Mouse (Mus musculus): ENCODE measurements at regions not wholly inside any gene's neighbourhood (a gene's known extent, or its start where the extent isn't known, plus 50 kb on each side); places are given as distances from the start of the nearest gene placed in this dataset.

GRCm38 (mm10) chr1:90268131-90268691, 64.4 kb downstream of the Ackr3 start:
- no peak for DNase-seq

GRCm38 (mm10) chr1:90268951-90269350, 65.2 kb downstream of the Ackr3 start:
- DNase-seq, result no peak

- DNase-seq, result no peak
Observed at GRCm38 (mm10) chr1:90269836-90270235, 66.1 kb downstream of the Ackr3 start.

GRCm38 (mm10) chr1:90271326-90271725, 67.5 kb downstream of the Ackr3 start:
- DNase-seq, result no peak

DNA sequence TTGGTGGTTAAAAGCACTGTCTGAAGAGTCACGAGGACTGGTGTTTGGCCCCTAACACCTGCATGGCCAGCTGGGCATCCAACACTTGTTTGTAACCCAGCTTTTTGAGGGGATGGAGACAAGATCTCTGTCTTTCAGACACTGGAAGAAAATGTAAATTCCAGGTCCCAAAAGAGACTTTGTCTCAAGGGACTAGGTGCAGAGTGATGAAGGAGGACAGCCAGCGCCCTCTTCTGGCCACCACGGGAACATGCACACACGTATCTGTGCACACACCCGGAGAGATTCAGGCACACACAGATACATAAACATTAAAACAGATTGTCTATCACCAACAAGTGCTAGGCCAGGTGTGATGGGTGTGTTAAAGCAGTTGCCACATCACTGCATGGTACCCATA, 68.6 kb downstream of the Ackr3 start:
- no peak for DNase-seq

GRCm38 (mm10) chr1:90272830-90273628, 69.2 kb downstream of the Ackr3 start:
- DNase-seq, result no peak

- no peak for DNase-seq
Observed at GRCm38 (mm10) chr1:90273629-90273928, 69.8 kb downstream of the Ackr3 start.

GRCm38 (mm10) chr1:90274968-90275651, 71.3 kb downstream of the Ackr3 start:
- DNase-seq, result no peak

GRCm38 (mm10) chr1:90275786-90276520, 72.2 kb downstream of the Ackr3 start:
- DNase-seq, result no peak

DNA sequence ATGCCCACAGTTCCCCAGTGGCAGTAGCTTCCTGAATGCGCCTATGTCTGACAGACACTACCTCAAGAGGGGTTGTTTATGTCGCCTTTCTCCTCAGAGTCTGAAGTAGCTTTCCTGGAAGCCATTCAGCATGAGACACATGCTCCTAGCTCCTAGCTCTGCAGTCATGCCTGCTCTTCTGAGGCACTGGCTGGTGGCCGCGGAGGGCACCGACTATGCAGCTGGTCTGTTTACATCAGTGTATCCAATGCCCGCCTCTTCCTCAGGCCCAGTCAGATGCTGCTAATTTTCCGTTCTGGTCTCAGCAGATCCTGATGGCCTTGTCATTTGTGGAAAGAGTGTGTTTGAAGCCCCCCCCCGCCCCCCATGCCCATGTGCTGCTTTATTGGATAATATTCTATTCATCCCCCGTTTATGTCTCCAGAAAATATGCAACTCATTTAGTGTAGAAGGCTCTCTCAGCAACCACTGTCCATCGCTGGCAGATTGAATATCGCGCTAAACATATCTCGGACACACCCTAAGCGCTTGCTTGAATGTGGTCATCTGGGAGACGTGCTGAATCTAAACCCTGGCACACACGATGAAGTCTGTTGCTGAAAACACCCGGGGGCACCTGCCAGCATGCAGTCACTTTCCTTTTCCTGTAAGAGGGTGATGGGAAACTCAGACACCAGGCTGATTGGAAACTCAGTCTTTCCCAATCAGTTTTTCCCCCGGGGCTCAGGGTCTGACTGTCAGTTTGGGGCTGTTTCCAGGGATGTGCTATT, 73.9 kb downstream of the Ackr3 start:
- no peak for DNase-seq

- no peak for DNase-seq
Observed at GRCm38 (mm10) chr1:90279066-90279839, 75.5 kb downstream of the Ackr3 start.

GRCm38 (mm10) chr1:90280227-90280626, 76.4 kb downstream of the Ackr3 start:
- no peak for DNase-seq

- no peak for DNase-seq
Observed at GRCm38 (mm10) chr1:90281255-90281654, 77.5 kb downstream of the Ackr3 start.

DNA sequence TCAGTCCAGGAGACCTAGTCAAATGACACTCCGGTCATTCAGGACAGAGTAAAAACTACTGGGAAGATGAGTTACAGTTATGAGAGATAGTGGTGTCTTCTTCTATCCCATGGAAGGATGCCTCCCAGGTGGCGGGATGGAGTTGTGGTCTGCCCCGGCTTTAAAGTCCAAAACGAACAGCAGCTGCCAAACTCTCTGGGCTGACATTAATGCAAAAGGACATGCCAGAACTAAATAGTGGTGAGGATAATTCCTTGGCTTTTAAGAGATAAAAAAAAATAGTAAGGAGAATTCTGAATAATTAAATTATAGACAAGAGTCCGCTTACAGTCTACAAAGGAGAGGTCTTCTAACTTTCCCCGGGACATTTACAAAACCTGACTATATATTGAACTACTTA, 78.2 kb downstream of the Ackr3 start:
- no peak for DNase-seq

- DNase-seq, result no peak
Observed at GRCm38 (mm10) chr1:90282367-90282766, 78.6 kb downstream of the Ackr3 start.

GRCm38 (mm10) chr1:90283176-90283775, 79.5 kb downstream of the Ackr3 start:
- DNase-seq, result no peak

- DNase-seq, result no peak
Observed at GRCm38 (mm10) chr1:90283912-90284636, 80.3 kb downstream of the Ackr3 start.

GRCm38 (mm10) chr1:90285318-90285717, 81.5 kb downstream of the Ackr3 start:
- no peak for DNase-seq

DNA sequence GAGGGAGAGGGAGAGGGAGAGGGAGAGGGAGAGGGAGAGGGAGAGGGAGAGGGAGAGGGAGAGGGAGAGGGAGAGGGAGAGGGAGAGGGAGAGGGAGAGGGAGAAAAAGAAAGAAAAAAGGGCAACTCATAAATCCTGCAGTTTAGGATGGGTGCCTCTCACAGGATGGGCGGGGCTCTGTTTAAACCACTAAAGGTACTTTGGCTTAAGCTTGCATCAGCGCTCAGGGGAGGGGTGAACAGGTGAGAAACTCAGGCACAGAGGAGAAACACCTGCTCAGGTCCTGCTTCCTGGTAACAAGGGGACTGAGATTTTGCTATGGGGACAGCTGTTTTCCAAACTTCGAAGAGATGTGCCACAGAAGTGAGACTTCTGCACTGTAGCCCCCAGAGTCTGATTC, 83.5 kb downstream of the Ackr3 start:
- DNase-seq, result no peak

GRCm38 (mm10) chr1:90288892-90289731, 85.3 kb downstream of the Ackr3 start:
- no peak for DNase-seq

Data from thymus, postnatal 36 days (tissue).